Mouse (Mus musculus): Measurements from ENCODE around the gene Sprr2a1. TPM values are rescaled to one million over a fixed set of nuclear protein-coding genes. Genes with fewer than 3 reads are reported as not detected.
"Not testable (repeated sequence)": the region's sequence is repeated elsewhere in the genome, so short reads cannot be mapped to it uniquely, and the experiment has no call there.

The Sprr2a1 gene
- not detected for total RNA-seq (2021)
- long read RNA-seq, result 0 reads

- not testable (repeated sequence) for DNase-seq (ENCODE audit: low spot score in 2 of 2)
These were observed at the start of gene Sprr2a1, which contains the start of gene Sprr2a2 for GRCm38 (mm10) chr3:92215569-92215968. Sprr2a1 (plus strand) TSS chr3:92215799. Sprr2a2 (plus strand) TSS chr3:92215920.

GRCm38 (mm10) chr3:92169847-92170246, 45.8 kb upstream of the Sprr2a1 start:
- no peak for DNase-seq (ENCODE audit: low spot score in 2 of 2)

GRCm38 (mm10) chr3:92176880-92177279, 38.7 kb upstream of the Sprr2a1 start:
- DNase-seq (ENCODE audit: low spot score in 2 of 2), result no peak

- no peak for DNase-seq (ENCODE audit: low spot score in 2 of 2)
These were observed 19.9 kb upstream of the Sprr2a1 start for GRCm38 (mm10) chr3:92195512-92196200.

GRCm38 (mm10) chr3:92211133-92211925, 4.3 kb upstream of the Sprr2a1 start:
- not testable (repeated sequence) for DNase-seq (ENCODE audit: low spot score in 2 of 2)

GRCm38 (mm10) chr3:92212059-92212458, 3.5 kb upstream of the Sprr2a1 start:
- DNase-seq (ENCODE audit: low spot score in 2 of 2), result not testable (repeated sequence)

- not testable (repeated sequence) for DNase-seq (ENCODE audit: low spot score in 2 of 2)
These were observed 1.9 kb upstream of the Sprr2a1 start for GRCm38 (mm10) chr3:92213651-92214050.

GRCm38 (mm10) chr3:92219031-92219430, 3.4 kb downstream of the Sprr2a1 start:
- not testable (repeated sequence) for DNase-seq (ENCODE audit: low spot score in 2 of 2)

- DNase-seq (ENCODE audit: low spot score in 2 of 2), result not testable (repeated sequence)
These were observed 8.1 kb downstream of the Sprr2a1 start for GRCm38 (mm10) chr3:92223708-92224107.

- DNase-seq (ENCODE audit: low spot score in 2 of 2), result not testable (repeated sequence)
These were observed 11.8 kb downstream of the Sprr2a1 start for GRCm38 (mm10) chr3:92227410-92227809.

- DNase-seq (ENCODE audit: low spot score in 2 of 2), result not testable (repeated sequence)
These were observed 21.0 kb downstream of the Sprr2a1 start for GRCm38 (mm10) chr3:92236463-92237189.

GRCm38 (mm10) chr3:92238736-92239135, 23.1 kb downstream of the Sprr2a1 start:
- DNase-seq (ENCODE audit: low spot score in 2 of 2), result not testable (repeated sequence)

GRCm38 (mm10) chr3:92239197-92239596, 23.6 kb downstream of the Sprr2a1 start:
- not testable (repeated sequence) for DNase-seq (ENCODE audit: low spot score in 2 of 2)

- not testable (repeated sequence) for DNase-seq (ENCODE audit: low spot score in 2 of 2)
These were observed 29.2 kb downstream of the Sprr2a1 start for GRCm38 (mm10) chr3:92244833-92245232.

- not testable (repeated sequence) for DNase-seq (ENCODE audit: low spot score in 2 of 2)
These were observed 30.6 kb downstream of the Sprr2a1 start for GRCm38 (mm10) chr3:92246245-92246644.

- not testable (repeated sequence) for DNase-seq (ENCODE audit: low spot score in 2 of 2)
These were observed 32.9 kb downstream of the Sprr2a1 start for GRCm38 (mm10) chr3:92248494-92248893.

GRCm38 (mm10) chr3:92250450-92250849, 34.9 kb downstream of the Sprr2a1 start:
- not testable (repeated sequence) for DNase-seq (ENCODE audit: low spot score in 2 of 2)

GRCm38 (mm10) chr3:92253860-92254259, 38.3 kb downstream of the Sprr2a1 start:
- not testable (repeated sequence) for DNase-seq (ENCODE audit: low spot score in 2 of 2)

GRCm38 (mm10) chr3:92258526-92258925, 42.9 kb downstream of the Sprr2a1 start:
- DNase-seq (ENCODE audit: low spot score in 2 of 2), result not testable (repeated sequence)

- not testable (repeated sequence) for DNase-seq (ENCODE audit: low spot score in 2 of 2)
These were observed 47.9 kb downstream of the Sprr2a1 start for GRCm38 (mm10) chr3:92263462-92263861.
